Mouse (Mus musculus) embryonic fibroblast, embryonic 13.5 days (primary cell): ENCODE measurements around the gene Ddr1. TPM values are rescaled to one million over a fixed set of nuclear protein-coding genes. Genes with fewer than 3 reads are reported as not detected.
A peak's percentile ranks its signal among the peaks of the same experiment; 100 is the strongest.
"Not testable (repeated sequence)": the region's sequence is repeated elsewhere in the genome, so short reads cannot be mapped to it uniquely, and the experiment has no call there.

Experiments used
- H3K27ac ChIP-seq: 2 replicates; pipeline ENCODE4 v1.5.1; 2012; ENCODE audit warnings: low read length, control low read depth, inconsistent platforms; ENCODE audit not compliant: insufficient read depth
- H3K4me1 ChIP-seq: 2 replicates; pipeline ENCODE4 v1.6.1; 2011; ENCODE audit warnings: low read length; ENCODE audit not compliant: control insufficient read depth, insufficient read depth
- H3K4me3 ChIP-seq: 2 replicates; pipeline ENCODE4 v1.5.1; 2011; ENCODE audit warnings: mild to moderate bottlenecking, control low read depth, low read length; ENCODE audit not compliant: insufficient read depth
- CTCF ChIP-seq: IDR thresholded peaks from 2 replicates; pipeline ENCODE4 v1.5.1; 2011; ENCODE audit warnings: mild to moderate bottlenecking, control low read depth, low read length, moderate library complexity, borderline replicate concordance; ENCODE audit not compliant: insufficient read depth
- POLR2A ChIP-seq: IDR thresholded peaks from 2 replicates; pipeline ENCODE4 v1.6.1; 2011; ENCODE audit warnings: low read depth, mild to moderate bottlenecking, control low read depth, low read length, moderate library complexity
- polyA plus RNA-seq: library from polyadenylated mRNA; stranded (reverse); fragments of >200 nt; gene quantifications from 2 replicates; pipeline ENCODE4 v1.2.4, GENCODE M21; 2011; ENCODE audit warnings: low read depth; ENCODE audit not compliant: missing spikeins, insufficient read length

Ddr1 gene
- polyA plus RNA-seq, 1 experiment: 42.9 TPM

DNA sequence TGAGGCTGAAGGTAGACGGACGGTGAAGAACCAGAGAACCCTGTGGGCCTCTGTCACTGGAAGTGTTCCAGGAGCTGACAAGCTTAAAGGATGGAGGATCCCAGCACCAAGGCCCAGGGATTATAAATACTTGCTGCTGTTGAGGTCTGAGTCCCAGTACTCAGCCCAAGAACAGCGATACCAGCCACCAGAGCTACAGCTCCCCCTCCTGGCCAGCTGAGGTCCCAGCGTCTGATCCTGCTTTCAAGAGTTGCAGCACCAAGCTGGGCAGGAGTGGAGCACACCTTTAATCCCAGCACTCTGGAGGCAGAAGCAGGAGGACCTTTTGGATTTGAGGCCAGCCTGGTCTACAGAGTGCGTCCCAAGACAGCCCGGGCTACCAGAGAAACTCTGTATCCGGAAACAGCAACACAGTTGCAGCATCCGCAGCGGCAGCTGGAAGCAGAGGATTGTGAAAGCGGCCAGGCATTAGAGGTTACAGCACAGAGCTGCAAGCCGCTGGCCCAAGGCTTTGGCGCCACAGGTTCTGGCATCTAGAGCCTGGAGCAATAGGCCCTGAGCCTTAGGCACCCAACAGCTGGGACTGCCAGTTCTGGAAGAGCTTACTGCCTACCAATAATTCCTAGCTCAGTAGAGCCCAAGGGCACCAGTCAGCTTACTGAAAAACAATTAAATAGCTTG is 32.0 kb upstream of the Ddr1 start:
- H3K27ac ChIP-seq: no peak overlapping the region
- H3K4me1 ChIP-seq: peaks cover 3% of the 10 kb centered on the region; the same call in 1 of the 2 replicates
- peak; percentile 86 for TF ChIP-seq CTCF
- TF ChIP-seq POLR2A: no peak
- no peak overlapping the region for H3K4me3 ChIP-seq

DNA sequence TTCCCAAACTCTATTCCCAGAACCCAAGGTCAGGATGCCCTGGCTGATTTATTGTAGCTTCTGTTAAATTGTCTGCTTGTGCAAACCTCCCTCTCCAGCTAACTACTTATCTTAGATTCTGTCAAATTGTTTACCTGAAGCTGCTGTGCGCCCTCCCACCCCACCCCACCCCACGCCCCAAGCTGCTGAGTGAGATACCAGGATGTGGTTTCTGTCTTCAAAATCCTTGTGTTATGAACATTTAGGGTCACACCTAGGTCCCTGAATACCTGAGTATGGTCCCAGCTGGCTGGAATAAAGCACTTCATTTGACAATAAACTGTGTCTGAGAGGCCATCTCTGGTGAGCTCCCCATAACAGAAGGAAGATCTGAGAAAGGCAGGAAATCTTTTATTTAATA is 30.1 kb upstream of the Ddr1 start:
- Histone ChIP-seq H3K4me3 (no peak overlapping the region), H3K4me1 (peaks cover 3% of the 10 kb centered on the region; the same call in 1 of the 2 replicates), H3K27ac (no peak overlapping the region)
- TF ChIP-seq POLR2A: no peak
- TF ChIP-seq CTCF: no peak

DNA sequence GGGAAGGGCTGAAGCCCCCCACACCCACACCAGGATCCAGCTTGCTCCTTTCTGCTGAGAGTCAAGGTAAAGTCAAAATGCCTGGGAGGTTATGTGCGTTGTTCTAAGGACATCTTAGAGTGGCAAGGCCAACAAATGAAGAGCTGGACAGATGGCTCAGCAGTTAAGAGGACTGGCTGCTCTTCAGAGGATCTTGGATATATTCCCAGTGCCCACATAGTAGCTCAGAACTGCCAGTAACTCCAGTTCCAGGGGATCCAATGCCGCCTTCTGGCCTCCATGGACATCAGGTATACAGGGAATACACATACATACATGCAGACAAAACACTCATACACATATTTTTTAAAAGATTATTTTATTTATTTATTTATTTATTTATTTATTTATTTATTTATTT is 29.0 kb upstream of the Ddr1 start:
- H3K4me3 ChIP-seq: no peak overlapping the region
- TF ChIP-seq POLR2A: no peak
- TF ChIP-seq CTCF: no peak
- H3K4me1 ChIP-seq: peaks cover 3% of the 10 kb centered on the region; the same call in 1 of the 2 replicates
- no peak overlapping the region for H3K27ac ChIP-seq

DNA sequence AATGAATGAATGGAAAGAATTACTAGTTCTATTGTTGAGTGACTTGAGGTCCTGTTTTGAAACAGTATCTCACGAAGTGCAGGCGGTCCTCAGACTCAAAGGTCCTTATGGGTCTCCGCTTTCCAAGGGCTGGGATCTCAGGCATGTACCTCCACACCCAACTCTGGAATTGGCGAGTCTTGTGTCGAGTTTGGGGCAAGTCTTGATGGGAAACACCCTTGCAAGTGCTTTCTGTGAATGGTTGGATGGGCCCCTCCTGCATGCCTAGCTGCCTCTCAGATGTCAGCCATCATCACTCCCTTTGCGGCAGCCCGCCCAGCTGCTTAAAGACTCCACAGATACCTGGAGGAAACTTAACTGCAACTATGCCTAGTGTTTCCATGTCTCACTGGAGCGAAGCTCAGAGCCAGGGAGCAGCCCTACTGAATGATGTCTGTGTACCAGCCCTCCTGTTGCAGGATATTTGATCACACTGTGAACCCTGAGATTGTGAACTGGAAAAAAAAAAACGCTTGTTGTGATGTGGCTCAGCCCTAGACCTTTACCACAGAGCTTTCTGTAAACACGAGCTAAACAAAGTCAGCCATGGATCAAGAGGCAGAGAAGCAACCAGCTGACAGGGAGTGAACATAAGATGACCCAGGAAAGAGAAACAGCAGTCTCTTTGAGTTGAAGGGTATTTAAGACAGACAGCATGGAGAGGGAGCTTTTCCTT is 27.2 kb upstream of the Ddr1 start:
- no peak overlapping the region for H3K4me3 ChIP-seq
- TF ChIP-seq POLR2A (no peak), CTCF (no peak)
- H3K4me1 ChIP-seq: no peaks in the 10 kb centered on the region
- H3K27ac ChIP-seq: no peak overlapping the region

DNA sequence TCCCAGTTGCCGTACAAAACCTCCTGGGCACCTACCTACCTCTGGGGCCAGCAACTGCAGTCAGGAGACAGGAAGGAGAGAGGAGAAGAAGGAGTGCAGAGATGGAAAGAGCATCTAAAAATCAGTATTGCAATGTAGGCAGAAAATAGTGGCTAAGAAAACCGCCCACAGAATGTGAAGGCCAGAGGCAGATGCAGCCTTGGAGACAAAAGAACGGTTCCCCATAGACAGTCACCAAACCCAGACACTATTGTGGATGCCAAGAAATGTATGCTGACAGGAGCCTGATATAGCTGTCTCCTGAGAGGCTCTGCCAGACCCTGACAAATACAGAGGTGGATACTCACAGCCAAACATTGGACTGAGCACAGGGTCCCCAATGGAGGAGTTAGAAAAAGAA is 25.7 kb upstream of the Ddr1 start:
- H3K27ac ChIP-seq, H3K4me1 ChIP-seq, H3K4me3 ChIP-seq: not testable (repeated sequence)

DNA sequence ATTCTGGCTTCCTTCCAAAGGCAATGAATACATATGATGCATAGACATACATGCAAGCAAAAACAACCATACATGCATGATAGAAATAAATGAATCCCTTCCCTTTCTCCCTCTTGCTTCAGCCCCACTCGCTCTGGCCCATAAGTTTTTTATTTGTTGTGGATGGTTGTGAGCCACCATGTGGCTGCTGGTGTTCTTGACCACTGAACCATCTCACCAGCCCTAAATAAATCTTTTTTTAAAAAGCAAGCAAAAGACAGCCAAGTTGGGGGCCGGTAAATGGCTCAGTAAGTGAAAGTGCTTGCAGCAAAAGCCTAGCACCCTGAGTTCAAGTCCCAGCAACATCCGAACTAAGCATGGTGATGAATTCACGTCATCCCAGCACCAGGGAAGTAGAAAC is 24.4 kb upstream of the Ddr1 start:
- TF ChIP-seq CTCF (no peak), POLR2A (no peak)
- no peak overlapping the region for H3K4me3 ChIP-seq
- H3K27ac ChIP-seq: no peak overlapping the region
- no peaks in the 10 kb centered on the region for H3K4me1 ChIP-seq

DNA sequence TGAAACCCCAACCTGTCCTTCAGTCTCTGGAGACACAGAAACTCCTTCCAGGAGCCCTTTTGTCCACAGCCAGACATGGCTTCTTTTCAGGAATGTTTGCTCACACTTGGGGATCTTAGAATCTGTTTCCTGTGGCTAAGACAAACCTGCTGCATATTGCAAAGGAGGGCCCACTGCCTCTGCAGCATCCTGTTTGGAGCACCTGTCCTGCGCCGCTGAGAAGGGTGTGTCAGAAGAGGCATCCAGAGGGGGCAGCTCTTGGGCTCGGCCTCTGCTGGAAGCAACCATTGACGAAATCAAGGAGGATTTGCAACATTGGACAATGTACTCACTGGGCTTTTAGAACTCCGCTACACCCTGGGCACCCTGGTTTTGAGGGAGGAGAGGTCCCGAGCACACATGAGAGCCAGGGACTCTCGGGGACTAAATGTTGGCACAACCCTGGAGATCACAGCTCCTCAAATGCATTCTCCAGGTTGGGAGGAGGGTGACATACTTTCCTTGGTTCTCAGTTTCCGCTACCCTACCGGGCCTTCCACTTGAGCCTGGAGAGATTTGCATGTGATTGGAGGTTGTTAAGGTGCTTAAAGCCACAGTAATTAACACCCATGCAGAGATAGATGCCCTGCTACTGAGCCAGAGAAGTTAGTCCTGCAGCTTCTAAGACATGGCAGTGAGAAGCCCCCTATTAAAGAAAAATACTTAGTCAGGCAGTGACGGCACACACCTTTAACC is 23.2 kb upstream of the Ddr1 start:
- H3K4me3 ChIP-seq: no peak overlapping the region
- no peaks in the 10 kb centered on the region for H3K4me1 ChIP-seq
- H3K27ac ChIP-seq: no peak overlapping the region
- TF ChIP-seq POLR2A (no peak), CTCF (no peak)

DNA sequence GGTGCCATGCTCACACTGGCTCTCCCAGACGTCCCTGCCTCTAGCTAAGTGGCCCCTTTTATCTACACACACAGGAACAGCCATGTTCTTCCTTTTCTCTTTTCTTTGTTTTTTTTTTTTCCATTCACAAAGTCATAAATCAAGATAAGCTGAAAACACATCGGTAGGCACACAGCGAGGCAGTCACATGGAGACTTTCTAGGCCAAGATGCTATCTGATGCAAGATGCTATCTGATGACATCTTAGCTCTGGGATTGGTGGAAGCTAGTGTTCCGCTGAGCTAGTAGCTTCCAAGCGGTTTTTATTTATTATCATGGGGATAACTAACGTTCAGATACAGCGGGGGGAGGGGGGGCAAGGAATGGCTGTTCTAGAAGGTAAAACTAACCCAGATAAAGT is 22.6 kb upstream of the Ddr1 start:
- Histone ChIP-seq H3K4me3 (no peak overlapping the region), H3K27ac (peak overlapping the region; percentile 38; the same call in 1 of the 2 replicates), H3K4me1 (no peaks in the 10 kb centered on the region)
- no peak for TF ChIP-seq CTCF
- no peak for TF ChIP-seq POLR2A

DNA sequence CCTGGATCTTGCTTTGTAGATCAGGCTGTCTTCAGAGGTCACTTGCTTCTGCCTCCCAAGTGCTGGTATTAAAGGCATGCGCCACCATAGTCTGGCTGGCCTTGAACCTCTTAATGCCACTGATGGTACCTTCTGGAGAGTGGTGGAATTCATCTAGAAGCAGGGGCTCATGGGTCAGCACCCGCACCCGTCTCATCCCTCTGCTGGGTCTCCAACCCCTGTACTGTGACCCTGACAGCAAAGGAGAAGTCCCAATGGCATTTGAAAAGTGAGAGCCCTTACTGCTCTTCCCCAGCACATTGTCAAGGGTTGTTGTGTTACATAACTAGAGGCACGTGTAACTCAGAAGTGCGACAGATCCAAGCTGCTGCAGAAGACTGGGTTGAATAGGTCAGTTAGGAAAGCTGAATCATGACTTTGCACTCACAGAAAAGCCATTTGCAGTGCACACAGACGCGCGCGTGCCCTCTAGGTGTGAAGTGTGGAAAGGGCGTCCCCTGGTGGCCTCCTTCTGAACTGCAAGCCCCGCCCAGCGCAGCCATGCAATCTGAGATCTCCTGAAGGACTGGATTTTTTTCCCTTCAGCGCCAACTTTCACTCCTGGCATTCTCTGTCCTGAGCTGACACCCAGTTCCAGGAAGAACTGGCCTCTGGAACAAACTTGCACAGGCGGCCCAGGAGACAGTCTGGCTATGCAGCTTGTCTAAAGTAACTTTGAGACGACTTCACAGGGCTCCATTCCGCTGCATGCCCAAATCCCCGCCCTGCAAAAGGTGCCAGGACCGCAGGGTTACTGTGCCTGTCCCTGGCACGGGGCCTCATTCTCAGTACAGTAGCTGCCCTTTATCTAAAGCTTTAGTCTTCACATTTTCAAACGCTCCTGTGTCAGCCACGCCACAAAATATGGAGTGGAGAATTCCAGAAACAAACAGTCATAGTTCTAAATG is 21.1 kb upstream of the Ddr1 start:
- Histone ChIP-seq H3K27ac (no peak overlapping the region), H3K4me3 (no peak overlapping the region), H3K4me1 (no peaks in the 10 kb centered on the region; the same call in 1 of the 2 replicates)
- TF ChIP-seq POLR2A (no peak), CTCF (peak; percentile 99)
